Mouse (Mus musculus): Measurements from ENCODE around the gene H2afy.

Gene H2afy

DNA sequence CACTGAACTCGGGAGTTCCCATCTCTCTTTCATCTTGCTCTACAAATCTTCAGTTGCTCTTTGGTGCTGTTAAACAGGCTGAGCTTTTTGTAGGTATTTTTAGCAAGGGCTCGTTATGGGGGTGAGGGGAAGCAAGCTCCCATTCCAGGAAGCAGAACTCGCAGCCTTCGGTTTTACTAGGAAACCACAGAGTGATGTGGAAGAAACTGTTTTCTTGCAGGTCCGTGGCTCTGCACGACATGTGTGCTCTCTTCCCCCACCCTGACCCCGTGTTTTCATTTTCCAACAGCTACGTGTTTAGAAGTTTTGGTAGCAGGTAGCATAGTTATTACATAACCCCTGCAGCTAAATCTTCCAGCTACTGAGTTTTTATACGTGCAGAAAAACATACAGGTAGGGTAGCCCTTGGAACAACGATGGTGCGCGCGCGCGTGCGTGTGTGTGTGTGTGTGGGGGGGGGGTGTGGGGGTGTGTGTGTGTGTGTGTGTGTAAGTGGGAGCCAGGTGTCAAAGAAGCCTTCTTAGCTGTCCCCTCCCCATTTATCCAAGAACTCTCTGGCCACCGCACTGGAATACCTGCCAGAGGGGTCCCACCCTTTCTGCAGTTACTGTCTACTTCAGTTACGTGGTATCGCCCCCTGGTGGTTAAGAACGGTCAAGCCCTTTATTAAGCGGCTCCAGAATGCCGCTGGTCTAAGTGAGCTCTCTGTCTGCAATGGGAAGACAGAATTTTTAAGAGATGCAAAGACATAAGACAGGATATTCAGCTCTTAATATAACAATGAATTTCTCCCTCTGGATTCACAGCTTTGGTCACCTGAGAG is 15.5 kb upstream of the H2afy start:
- intact Hi-C loops (cut with DNase I) = loop anchor here (10.0 kb wide), 1 partner anchor 187 kb away; no protein-coding TSS in a partner anchor

DNA sequence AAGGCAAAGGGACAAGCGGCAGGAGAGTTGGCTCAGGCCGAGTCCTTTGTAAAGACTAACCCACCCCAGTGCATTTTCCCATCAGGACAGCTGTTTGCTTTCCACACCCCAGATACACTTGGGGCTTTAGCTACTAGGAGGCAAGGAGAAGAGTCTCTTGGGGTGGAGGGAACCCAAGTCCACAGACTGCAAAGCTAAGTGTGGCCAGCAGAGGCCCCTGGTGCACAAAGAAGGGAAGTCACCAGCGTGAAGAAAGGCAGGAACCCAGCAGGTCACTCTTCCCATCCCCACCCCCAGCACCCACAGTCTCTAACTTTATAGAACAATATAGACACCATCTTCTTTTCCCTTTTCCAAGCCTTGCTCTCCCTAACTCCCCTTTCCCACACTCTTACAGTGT is 9.4 kb upstream of the H2afy start:
- intact Hi-C loops (cut with DNase I) = loop anchor here (5.0 kb wide), 1 partner anchor 53 kb away; no protein-coding TSS in a partner anchor

DNA sequence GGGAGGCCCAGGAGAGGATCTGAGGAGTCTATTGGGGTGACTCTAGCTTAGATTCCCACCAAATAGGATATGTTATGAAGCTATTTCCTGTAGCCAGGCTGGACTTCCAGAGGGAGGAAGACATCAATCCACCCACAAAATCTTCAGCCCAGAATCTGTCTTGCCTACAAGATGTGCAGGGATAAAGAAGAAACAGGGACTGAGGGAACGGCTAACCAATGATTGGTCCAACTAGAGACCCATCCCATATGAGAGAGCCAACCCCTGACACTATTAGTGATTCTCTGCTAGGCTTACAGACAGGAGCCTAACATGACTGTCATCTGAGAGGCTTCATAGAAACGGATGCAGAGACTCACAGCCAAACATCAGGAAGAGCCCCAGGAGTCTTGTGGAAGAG is 7.9 kb upstream of the H2afy start:
- intact Hi-C loops (cut with DNase I) = no loop called here

DNA sequence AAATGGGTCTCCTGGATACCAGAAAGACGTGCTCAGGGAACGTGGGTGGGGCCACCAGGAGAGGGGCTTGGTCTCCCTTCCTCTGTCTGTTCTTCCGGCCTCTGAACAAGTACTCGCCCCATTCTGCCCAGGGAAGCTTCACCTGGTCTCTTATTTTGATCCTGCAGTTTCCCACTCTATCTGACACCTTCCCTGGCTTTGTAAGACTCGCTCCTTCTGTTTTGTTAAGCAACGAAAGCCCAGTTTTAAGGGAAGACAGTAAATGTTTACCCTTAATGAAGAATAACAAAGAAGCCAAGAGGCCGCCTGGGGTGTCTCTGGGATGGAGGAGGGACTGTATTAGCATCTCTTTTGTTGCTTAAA is 7.0 kb upstream of the H2afy start:
- intact Hi-C loops (cut with DNase I) = no loop called here

DNA sequence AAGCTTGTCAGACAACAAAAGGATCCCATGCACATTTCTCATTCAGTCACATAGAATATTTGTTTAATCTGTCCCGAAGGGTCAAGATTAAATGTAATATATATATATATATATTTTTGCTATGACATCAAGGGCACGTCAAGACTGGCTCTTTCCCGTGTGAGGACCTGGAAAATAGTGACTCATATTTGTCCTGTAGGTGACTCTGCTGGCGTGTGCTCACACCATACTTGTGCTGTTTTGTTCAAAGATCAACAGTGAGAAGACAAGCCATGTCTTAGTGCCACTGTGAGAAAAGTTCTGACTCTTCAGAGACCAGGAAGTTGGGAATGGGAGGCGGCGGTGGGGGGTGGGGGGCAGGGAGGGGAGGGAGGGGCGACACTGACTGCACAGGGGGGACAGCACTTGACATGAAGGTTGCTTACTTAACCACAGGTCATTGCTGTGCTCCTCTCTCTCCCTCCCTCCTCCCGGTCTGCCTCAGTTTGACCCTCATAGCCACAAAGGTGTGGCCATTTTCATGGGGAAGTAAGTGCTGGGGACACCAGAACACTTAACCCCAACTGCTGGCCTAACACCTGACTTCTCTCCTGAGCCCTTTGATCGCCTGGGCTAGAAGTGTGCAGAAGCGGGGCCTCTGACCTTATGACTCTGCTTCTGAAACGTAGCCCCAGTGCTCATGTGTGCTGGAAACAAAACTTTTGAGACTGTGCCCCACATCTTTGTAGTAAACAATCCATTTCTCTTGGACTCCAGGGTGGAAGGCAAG is 6.4 kb upstream of the H2afy start:
- intact Hi-C loops (cut with DNase I) = no loop called here

DNA sequence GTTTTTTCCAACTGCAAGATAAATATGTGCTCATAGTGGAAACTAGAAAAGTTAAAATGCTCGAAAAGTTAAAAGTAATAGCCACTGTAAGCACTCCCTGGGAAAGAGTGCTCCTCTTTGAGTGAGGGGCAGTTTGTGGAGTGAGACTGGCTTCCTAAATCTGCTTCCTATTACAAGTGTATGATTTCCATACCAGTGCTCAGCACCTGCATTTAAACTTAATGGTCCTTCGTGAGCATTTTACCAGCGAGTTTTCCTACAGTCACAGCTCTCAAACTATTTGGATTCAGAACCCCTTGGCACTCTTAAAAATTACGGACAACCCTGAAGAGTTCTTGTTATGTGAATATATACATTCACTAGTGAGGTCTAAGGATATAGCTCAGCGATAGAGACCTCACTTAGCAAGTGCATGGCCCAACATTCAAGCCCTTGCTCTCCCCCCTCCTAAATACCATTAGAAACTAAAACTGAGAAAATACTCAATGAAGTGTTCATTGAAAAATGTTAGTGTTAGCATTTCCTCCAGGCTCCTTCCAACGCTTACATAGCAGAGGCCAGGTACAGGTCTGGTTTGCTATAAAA is 3.1 kb upstream of the H2afy start:
- intact Hi-C loops (cut with DNase I) = no loop called here

DNA sequence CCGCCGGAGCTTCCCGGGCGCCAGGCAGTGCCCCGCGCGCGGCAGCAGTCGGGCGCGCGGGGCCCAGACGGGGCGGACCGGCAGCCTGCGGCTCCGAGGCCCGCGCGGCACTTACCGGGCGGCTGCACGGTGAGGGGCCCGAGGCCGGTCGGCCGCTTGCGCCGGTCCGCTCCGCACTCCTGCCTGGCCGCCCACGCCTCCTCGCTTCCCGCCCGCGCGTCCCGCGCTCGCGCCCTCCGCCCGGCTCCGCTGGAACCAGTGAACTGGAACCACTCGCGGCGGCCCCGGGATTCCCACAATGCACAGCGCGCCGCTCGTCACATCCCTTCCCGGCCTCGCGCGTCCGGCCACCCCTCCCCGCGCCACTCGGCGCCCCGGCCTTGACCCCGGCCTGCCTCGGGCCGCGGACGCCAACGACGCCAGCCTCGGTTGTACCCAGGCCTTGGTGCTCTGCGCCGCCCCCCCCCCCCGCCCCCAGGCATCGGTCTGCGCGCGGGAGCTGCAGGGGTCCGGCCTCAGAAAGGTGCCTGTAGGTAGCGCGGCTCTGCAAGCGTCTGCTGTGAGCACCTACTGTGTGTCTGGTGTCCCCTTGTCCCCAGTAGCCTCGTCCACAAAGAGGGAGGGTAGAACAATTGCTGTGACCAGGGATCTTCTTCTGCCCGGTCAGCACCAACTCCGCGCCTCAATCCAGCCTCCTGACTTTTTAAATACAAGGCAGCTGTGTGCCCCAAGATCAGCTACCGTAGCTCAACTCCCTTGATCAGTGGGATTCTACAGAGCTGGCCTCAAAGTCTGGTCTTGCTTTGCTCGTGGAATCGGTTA is 719 bp downstream of the H2afy start:
- intact Hi-C loops (cut with DNase I) = no loop called here

DNA sequence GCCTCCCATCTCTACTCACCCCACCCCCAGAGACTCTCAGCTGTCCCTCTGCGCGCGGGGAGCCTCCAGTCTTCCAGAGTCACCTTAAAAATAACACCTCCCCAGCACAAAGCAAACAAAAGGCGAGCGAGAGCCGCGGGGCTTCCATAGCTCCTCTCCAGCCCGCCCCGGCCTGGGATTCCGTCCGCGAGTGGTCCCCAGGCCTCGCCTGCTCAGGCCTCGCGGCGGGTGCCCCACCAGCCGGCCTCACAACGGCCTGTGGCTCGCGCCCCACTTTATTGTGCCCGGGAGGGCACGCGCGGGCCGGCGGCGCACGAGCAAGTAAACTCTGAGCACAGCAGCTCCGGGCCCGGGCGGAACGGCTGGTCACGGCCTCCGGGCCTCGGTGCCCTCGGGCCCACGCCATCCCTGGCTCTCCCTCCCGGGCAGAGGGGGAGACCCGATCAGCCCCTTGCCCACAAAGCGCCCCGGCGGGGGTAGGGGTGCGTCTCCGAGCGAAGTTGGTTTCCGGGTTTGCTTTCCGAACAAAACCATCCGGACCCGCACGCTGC is 1.5 kb downstream of the H2afy start:
- intact Hi-C loops (cut with DNase I) = no loop called here

DNA sequence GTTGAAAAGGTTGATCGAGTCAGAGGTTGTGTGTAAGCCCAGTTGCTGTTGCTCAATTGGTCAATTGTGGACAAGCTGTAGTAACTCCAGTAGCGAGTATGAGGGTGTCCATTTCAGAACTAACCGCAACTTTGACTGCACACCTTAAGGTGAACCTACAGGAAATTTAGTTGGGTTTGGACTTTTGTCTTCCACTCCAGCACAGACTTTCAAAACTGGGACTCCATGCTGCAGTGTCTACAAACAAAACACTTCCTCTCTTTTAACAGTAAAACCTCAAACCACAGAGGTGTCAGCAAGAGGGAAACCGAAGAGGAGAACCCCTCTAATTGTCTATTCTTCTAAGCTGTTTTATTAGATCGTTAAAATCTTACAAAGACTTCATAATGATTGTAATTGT is 2.1 kb downstream of the H2afy start:
- intact Hi-C loops (cut with DNase I) = no loop called here

DNA sequence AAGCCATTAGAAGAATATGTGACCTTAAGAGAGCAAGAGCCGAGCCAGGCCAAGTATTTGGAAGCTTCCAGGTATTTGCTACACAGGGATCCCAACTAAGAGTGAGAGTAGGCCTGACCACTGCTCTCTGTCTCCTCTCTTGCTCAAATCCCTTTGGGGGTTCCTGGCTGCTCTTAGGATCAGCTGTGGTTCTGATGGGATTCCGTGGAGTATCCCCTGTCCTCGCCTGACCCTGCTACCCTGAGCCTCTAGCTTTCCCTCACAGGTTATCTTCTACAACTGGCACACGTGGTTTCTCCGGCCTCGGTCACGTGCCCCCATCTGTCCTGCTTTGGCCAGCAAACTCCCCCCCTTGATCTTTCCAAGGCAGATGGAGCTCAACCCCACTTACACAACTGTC is 3.2 kb downstream of the H2afy start:
- intact Hi-C loops (cut with DNase I) = no loop called here

DNA sequence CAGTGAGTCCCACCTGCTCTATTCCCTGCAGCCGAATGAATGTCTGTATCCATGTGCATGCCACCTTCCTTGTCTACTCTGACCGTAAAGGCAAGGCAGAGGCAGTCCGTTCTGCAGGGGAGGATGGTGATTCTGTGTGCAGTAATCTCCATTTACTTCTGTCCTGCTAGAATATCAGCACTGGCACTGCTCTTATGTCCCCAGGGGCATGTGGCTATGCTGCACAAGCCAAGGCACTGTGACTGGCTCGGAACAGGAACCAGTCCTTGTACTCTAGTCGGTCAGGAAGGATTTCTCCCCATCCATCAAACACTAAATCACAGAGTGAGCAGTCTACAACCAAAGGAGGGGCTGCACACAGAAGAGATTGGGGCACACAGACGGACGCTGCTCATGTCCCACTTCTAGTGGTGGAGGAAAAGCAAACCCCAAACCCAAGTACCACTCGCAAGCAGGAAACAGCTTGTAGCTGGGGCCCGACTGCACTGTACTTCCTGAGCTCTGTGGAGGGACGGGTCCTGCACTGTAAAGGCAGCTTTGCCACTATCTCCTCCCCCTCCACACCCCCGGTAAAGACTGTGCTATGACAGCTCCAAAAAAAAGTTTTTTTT is 3.7 kb downstream of the H2afy start:
- intact Hi-C loops (cut with DNase I) = no loop called here

DNA sequence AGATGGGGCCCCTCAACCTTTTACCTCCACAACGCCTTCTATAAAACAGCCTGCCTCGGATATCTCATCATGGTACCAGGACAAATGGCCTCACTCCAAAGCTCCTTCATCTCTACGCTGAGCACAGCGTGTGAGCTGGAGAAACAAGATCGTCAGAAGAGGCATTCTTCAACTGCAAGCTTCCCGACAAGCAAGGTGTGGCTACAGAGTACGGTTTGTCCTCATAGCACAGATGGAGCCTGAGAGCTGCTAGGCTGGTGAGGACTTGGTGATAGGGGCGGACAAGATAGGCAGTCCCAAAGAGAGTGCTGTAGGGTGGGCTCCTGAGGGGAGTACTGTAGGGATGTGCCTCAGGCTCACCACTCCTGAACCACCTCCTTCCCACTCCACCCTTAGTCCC is 5.6 kb downstream of the H2afy start:
- intact Hi-C loops (cut with DNase I) = no loop called here

DNA sequence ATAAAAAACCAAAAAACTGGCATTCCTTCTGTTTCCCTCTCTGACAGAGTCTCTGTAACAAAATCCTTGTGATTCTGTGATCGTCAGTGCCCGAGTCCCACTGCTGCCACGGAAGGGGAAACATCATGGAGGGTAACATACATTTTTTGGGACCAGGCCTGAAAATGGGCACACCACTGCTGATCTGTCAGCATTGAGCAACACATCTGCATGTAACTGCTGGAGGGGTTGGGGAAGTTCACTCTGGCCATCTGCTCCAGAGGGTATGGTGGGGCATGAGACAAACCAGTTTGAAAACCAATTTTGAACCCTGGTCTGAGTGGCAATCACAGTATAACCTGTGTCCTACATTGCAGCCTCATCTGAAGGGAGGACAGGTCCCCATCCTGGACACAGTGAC is 6.6 kb downstream of the H2afy start:
- intact Hi-C loops (cut with DNase I) = no loop called here

DNA sequence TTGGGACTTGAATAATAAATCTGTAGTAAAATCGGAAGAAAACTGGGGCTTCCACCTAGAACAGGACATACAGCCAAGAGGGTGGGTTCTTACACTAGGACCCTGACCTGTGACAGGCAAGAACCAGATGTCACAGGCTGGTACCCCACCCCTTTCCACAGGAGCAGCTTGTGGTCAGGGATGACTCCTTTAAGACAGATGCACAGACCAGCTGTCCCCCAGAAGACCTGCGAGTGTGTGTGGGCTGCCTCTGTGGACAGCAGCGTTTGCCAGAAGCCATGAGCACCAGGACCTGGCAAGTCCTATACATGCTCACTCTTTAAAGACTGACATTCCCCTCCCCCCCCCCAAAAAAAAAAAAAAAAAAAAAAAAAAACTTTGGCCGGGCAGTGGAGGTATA is 7.1 kb downstream of the H2afy start:
- intact Hi-C loops (cut with DNase I) = no loop called here

DNA sequence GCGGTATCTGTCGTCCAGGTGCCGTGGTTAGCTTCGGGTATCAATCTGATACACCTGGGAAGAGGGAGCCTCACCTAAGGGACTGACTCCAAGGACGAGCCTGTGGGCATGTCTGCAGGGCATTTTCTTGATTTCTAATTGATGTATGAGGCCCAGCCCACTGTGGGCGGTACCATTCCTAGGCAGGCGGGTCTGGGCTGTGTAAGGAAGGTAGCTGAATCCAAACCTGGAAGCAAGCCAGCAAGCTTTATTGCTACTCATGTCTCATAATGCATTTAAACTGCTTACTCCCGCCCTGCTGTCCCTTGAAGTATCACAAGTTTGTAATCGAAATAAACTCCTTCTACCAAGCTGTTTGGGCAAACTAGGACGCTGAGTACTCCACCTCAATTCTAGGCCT is 10.5 kb downstream of the H2afy start:
- intact Hi-C loops (cut with DNase I) = no loop called here

DNA sequence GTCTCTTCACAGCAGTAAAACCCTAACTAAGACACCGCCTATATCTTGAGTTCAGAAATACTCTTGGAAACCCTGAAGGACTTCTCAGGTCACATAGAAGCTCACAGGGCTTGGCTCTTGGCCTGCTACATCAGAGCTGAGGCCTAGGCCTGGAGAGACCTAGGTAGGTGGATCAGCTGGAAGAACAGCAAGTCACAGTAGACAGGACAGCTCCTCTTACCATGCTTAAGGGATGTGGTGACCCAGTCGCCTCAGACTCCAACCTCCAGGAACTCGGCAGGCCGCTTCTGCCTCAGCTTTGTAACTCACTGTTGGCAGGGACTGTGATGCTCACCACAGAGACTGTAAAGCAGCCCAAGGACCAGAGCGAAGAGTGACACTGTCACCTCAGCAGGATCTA is 13.1 kb downstream of the H2afy start:
- intact Hi-C loops (cut with DNase I) = no loop called here

DNA sequence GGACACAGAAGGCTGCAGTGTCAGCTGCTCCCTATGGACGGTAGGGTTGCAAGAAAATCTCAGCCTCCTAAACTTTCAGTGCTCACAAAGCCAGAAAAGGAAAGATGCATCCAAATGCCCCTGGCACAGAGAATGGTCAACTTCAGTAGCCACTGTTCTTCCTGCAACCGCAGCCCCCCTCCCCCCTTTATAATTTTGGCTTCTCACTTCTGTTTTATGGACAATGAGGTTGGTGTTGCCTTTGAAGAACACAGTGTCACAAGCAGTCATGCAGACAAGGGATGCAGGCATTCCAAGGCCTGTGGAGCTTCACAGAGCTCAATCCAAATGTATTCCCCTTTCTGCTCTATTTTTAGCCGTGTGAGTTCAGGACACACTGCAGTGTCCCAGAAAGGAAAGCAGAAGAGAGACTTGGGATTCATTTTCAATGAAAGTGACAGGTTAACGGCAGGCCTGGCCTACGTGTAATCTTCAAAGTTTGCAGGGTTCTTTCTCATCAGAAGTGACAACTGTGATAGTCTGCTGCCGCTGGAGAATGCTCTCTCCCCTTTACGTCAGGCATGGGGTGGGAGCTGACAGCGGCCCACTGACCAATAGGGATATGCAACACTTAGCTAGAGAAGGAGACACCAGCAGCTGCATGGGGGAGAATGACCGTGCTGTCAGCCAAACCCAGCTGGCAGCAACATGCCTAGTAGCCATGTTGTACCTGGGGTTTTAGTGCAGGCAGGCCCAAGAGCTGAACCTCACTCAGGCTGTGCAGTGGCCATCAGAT is 18.0 kb downstream of the H2afy start:
- intact Hi-C loops (cut with DNase I) = no loop called here

DNA sequence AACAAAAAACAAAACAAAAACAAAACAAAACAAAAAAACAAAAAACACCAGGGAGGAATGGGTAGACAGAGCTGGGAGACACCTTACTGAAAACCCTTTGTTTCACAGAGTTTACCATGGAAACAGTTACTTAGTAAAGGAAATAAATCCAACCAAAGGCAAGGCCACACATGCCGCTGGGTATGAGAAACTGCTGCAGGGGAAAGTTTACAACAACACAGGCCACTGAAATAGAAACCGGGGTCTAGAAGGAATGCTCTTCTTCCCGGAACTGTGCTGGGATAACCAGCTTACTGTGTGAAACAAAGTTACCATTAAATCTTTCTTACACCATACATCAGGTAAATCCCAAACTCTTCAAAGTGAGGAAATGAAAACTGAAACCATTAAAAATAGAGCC is 20.3 kb downstream of the H2afy start:
- intact Hi-C loops (cut with DNase I) = no loop called here

DNA sequence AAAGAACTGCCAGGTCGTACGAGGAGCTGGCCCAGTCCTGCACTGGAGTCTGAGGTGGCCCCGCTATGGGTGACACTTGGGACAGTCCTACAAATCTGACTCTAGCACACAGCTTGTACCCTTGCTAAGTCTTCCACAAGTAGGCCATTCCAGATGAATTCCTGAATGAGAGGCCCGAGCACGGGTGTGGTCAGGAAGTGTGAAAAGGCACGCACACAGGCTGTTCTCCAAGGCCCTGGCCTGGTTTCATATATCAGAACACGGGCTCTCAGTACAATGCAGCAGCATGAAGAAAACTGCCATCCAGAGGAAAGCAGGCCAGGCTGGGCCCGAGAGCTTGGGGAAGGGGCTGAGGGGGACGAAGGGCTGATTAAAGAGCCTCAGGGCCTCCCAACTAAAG is 20.8 kb downstream of the H2afy start:
- intact Hi-C loops (cut with DNase I) = no loop called here

Measured in adrenal gland (tissue).